Mouse (Mus musculus) spleen, adult 2 months (tissue): ENCODE measurements at regions not wholly inside any gene's neighbourhood (a gene's known extent, or its start where the extent isn't known, plus 50 kb on each side); places are given as distances from the start of the nearest gene placed in this dataset.

ENCODE experiments used
- CTCF ChIP-seq: fragments of 200-500 bp; IDR thresholded peaks from 2 replicates; pipeline ENCODE4 v1.5.1; 2011; ENCODE audit warnings: mild to moderate bottlenecking, inconsistent platforms; ENCODE audit not compliant: insufficient read depth, insufficient read length, insufficient replicate concordance; ENCODE audit errors: extremely low read depth
- POLR2A ChIP-seq: fragments of 200-500 bp; IDR thresholded peaks from 2 replicates; pipeline ENCODE4 v1.6.1; 2011; ENCODE audit warnings: low read depth, low read length, inconsistent platforms

- no peak for TF ChIP-seq CTCF
- no peak for TF ChIP-seq POLR2A
These were observed 444.6 kb upstream of the Ubash3b start for GRCm38 (mm10) chr9:41606136-41606535.
